Mouse (Mus musculus) left cerebral cortex, adult 2 months (tissue): ENCODE results near the gene AW011738. TPM values are rescaled to one million over a fixed set of nuclear protein-coding genes. Genes with fewer than 3 reads are reported as not detected.

Source experiments
- DNase-seq, 2 experiments: peaks; one replicate each; pipeline ENCODE4 v3.0.0; 2021 to 2022; ENCODE audit warnings: low spot score in 2 of 2, mixed read lengths in 1 of 2; ENCODE audit errors: extremely low spot score in 1 of 2
- H3K27ac ChIP-seq: fragments of 200-600 bp; 2 replicates; pipeline ENCODE4 v1.8.1; 2022
- H3K4me3 ChIP-seq: fragments of 200-600 bp; 2 replicates; pipeline ENCODE4 v1.8.1; 2022
- CTCF ChIP-seq: fragments of 200-600 bp; IDR thresholded peaks from 2 replicates; pipeline ENCODE4 v1.8.1; 2022; ENCODE audit warnings: antibody characterized with exemption, mild to moderate bottlenecking, moderate library complexity
- intact Hi-C: fragments of 180-260 bp; cut with DNase I; formaldehyde crosslinking; loops from one replicate; pipeline ENCODE4 v1.15.1; 2025
- long read RNA-seq, 2 experiments: library from polyadenylated mRNA; stranded (forward); transcript quantifications; one replicate each; pipeline ENCODE4 v2.0.0; 2021; ENCODE audit warnings: borderline mapping rate in 2 of 2
- total RNA-seq, 2 experiments: library from RNA; stranded (reverse); gene quantifications; 2 replicates each; pipeline ENCODE4 v1.2.3; 2021

Gene AW011738
- total RNA-seq: 1 to 10 TPM; 6.4 to 6.6 TPM
- long read RNA-seq, experiment 1, partial matches to known transcripts: 0 of 1 reads
- long read RNA-seq, experiment 1, other reads (novel, unspliced or antisense): 0 of 1 reads
- long read RNA-seq, experiment 2, partial matches to known transcripts: 0 of 6 reads
- long read RNA-seq, experiment 2, other reads (novel, unspliced or antisense): 2 of 6 reads

- Histone ChIP-seq H3K4me3 (peak within 1 kb of the TSS; percentile 72), H3K27ac (peak within 1 kb of the TSS; percentile 76)
- DNase-seq: peak; percentile 56 to 67
- intact Hi-C loops: loop anchor here (2.0 kb wide), 1 partner anchor 32 kb away; the partner anchor contains the start of gene Plekhn1
- TF ChIP-seq CTCF: no peak
Observed at GRCm38 (mm10) chr4:156203001-156203412, at the start of gene AW011738. Gene AW011738, plus strand, starts transcription at chr4:156203304.

GRCm38 (mm10) chr4:156154771-156155170 lies 48.3 kb upstream of the AW011738 start:
- TF ChIP-seq CTCF: no peak
- Histone ChIP-seq H3K27ac (no peak overlapping the region), H3K4me3 (no peak overlapping the region)
- peak in 1 of 2 experiments; percentile 3 for DNase-seq
- intact Hi-C loops: no loop called here

GRCm38 (mm10) chr4:156166477-156166876 lies 36.6 kb upstream of the AW011738 start:
- H3K27ac ChIP-seq: no peak overlapping the region
- H3K4me3 ChIP-seq: no peak overlapping the region
- intact Hi-C loops: no loop called here
- peak; percentile 10; the same call in 1 of the 2 replicates for TF ChIP-seq CTCF
- peak in 1 of 2 experiments; percentile 7 for DNase-seq

DNA sequence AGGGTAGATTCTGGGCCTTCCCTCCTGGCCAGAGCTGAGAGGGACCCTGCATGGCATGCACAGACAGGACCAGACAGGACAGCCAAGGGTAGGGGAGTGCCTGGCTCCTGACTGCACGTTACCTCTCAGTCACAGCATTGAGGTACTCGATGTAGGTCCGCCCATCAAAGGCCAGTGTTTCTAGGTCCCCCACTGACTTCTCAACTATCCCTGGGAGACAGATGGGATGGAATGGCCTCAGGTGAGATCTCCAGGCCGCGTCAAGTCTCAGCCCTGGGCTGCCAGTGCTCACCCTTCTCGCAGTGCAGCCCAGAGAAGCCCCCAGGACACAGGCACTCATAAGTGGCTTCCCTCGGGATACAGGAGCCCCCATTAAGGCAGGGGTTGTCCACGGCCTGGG lies 34.5 kb upstream of the AW011738 start:
- no peak for DNase-seq
- TF ChIP-seq CTCF: no peak
- intact Hi-C loops: no loop called here
- Histone ChIP-seq H3K27ac (no peak overlapping the region), H3K4me3 (no peak overlapping the region)

GRCm38 (mm10) chr4:156169129-156169528 lies 34.0 kb upstream of the AW011738 start:
- DNase-seq: no peak
- intact Hi-C loops: no loop called here
- no peak for TF ChIP-seq CTCF

GRCm38 (mm10) chr4:156171828-156172227 lies 31.3 kb upstream of the AW011738 start:
- intact Hi-C loops: no loop called here
- no peak overlapping the region for H3K27ac ChIP-seq
- no peak for DNase-seq
- H3K4me3 ChIP-seq: no peak overlapping the region
- no peak for TF ChIP-seq CTCF

More at GRCm38 (mm10) chr4:156169129-156169528, 34.0 kb upstream of the AW011738 start:
- Histone ChIP-seq H3K4me3 (no peak overlapping the region), H3K27ac (no peak overlapping the region)

- Histone ChIP-seq H3K4me3 (no peak overlapping the region), H3K27ac (no peak overlapping the region)
- no peak for DNase-seq
- intact Hi-C loops: no loop called here
- no peak for TF ChIP-seq CTCF
Observed at GRCm38 (mm10) chr4:156177630-156178029, 25.5 kb upstream of the AW011738 start.

DNA sequence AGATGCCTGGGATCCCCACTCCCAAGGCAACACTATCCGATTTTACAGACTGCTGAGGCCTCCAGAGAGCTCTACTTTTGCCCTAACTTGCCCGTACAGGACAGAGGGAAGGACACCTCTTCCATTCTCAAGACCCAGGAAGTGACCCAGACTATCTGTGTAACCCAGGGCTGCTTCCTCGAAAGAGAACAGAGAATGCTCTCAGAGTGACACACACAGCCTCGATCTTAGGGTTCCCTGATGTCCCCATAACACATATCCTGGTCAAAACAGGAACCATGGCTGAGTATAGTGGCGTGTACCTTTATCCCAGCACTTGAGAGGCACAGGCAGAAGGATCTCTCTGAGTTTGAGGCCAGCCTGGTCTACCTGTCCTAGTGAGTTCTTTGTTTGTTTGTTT lies 19.4 kb upstream of the AW011738 start:
- Histone ChIP-seq H3K4me3 (peak overlapping the region; percentile 66), H3K27ac (no peak overlapping the region)
- DNase-seq: no peak
- intact Hi-C loops: no loop called here
- TF ChIP-seq CTCF: no peak

- DNase-seq: no peak
- H3K27ac ChIP-seq: peak overlapping the region; percentile 92
- intact Hi-C loops: no loop called here
Observed at GRCm38 (mm10) chr4:156184291-156184954, 18.7 kb upstream of the AW011738 start.

DNA sequence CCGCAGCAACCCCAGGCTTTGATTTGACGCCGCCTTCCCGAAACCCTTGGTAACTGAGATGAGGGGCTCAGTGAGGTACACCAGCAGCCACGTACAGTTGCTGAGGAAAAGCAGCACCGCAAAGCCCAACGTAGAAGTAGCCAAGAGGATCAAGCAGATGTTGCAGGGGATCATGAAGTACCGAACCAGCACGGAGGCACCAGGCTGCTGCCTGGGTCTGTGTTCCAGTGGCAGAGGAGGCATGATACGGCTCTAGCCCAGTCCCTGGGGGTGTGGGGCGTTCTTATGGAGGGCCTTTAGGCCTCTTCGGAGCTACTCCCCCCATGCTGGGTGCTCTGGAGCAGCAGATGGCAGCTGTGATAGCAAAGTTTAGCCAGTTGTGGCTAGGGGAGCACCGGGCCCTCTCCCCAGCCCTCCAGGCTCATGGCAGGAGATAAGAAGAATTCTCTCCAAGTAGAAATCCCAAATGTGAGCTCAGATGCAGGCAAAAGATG lies 17.6 kb upstream of the AW011738 start:
- peak in 1 of 2 experiments; percentile 34 for DNase-seq
- Histone ChIP-seq H3K27ac (peak overlapping the region; percentile 92), H3K4me3 (peak overlapping the region; percentile 66)
- no peak for TF ChIP-seq CTCF
- intact Hi-C loops: loop anchor here (5.0 kb wide), 1 partner anchor 47 kb away; the partner anchor contains the start of gene Plekhn1

More at GRCm38 (mm10) chr4:156184291-156184954, 18.7 kb upstream of the AW011738 start:
- peak overlapping the region; percentile 66 for H3K4me3 ChIP-seq
- TF ChIP-seq CTCF: no peak

DNA sequence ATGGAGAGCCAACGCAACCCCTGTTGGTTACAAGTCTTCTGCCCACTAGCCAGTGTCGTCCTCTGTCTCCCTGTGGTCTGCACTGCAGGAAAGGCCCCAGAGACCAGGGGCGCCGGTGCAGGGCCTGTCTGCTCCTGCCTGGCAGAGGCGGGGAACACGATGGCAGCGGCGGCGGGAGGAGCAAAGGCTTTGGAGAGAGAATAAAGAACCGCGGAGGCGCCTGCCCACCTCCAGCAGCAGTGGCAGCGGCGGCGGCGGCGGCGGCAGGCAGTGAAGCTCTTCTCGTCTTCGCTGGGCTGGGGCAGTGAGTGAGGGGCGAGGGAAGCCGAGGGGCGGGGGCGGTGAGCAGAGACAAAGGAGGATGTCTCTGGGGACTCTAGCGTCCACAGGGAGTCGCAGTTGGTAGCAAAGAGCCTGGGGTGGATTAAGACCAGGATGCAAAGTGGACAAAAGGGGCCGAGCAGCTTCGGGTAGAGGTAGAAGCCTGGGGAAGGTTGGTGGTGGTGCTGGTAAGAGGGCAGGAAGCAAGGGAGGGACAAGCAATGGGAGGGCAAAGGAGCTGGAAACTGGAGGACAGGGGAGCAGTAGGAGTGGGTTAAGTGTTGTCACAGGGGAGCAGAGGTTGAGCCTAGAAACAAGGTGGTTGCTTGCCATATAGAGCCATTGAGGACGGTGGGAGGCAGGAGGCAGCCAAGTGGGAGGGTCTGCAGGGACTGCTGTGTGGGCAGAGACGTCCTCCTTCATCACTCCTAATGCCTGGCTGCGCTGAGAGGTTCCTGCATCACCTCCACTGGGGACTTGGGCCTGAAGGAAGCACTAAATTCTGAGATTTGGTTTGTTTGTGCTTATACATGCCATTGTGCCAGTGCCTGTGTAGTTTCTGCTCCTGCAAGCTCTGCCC lies 16.9 kb upstream of the AW011738 start:
- no peak; the same call in 1 of the 2 replicates for TF ChIP-seq CTCF
- Histone ChIP-seq H3K4me3 (peak overlapping the region; percentile 66), H3K27ac (peak overlapping the region; percentile 92)
- DNase-seq: peak; percentile 66 to 76
- intact Hi-C loops: loop anchor here (5.0 kb wide), 1 partner anchor 46 kb away; the partner anchor contains the start of gene Plekhn1
